Mouse (Mus musculus) liver, adult 2 months (tissue): ENCODE results near the gene Arhgef33.

Source experiments
- CTCF ChIP-seq: fragments of 200-500 bp; IDR thresholded peaks from 2 replicates; pipeline ENCODE4 v1.5.1; 2011; ENCODE audit warnings: low read depth, low read length, control low read depth
- POLR2A ChIP-seq: fragments of 200-500 bp; IDR thresholded peaks from 2 replicates; pipeline ENCODE4 v1.6.1; 2011; ENCODE audit warnings: low read length, control low read depth; ENCODE audit not compliant: insufficient read depth; ENCODE audit errors: extremely low read depth

- no peak for TF ChIP-seq CTCF
- TF ChIP-seq POLR2A: no peak
Observed at GRCm38 (mm10) chr17:80368606-80369005, 61.4 kb downstream of the Arhgef33 start.
